Mouse (Mus musculus) 416B (cell line): ENCODE data around the gene Fnip2.

Experiments
- DNase-seq: peaks from one replicate; pipeline ENCODE4 v3.0.0; 2011; ENCODE audit warnings: low read depth

Fnip2 gene

GRCm38 (mm10) chr3:79528451-79528850 is 39.1 kb downstream of the Fnip2 start:
- no peak for DNase-seq

- DNase-seq = no peak
Measured at GRCm38 (mm10) chr3:79527921-79528320, 39.7 kb downstream of the Fnip2 start.

- DNase-seq = no peak
Measured at GRCm38 (mm10) chr3:79527521-79527920, 40.1 kb downstream of the Fnip2 start.

DNA sequence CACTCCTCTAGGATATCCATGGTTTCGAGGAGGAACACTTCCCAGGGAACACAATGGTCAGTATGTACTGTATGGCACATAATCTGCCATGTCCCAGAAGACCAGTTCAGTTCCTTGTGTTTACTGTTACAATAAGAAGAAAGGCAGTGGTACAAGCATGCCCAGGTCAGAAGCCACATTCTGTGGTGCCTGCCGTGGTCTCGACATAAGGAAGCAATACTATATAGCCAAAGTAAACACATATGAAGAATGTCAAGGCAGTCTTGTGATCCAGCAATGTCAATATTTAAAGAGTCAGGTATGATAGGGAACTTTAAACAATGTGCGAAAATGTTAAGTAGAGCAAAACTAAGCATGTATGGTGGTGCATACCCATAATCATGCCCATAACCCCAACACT is 44.2 kb downstream of the Fnip2 start:
- no peak for DNase-seq

DNA sequence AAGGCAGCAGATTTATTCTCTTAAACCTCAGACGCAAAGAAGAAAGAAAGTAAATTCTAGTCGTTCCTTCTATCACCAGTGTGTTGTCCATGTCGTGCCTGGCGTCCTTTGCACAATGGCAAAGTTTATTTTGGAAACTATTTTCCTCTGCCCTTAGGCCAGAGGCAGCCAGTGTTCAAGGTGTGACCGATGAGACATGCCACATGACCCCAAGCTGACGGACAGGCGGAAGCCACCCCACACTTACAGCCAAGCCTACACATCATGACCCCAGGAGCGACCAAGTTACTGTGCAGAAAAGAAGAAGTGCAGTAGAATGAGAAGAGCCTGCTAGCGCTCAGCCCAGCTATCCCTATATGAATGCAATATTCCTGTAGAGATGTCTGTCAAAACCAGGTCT is 47.7 kb downstream of the Fnip2 start:
- DNase-seq = peak; percentile 34

- DNase-seq = peak; percentile 85
Measured at GRCm38 (mm10) chr3:79518761-79519527, 48.7 kb downstream of the Fnip2 start.

DNA sequence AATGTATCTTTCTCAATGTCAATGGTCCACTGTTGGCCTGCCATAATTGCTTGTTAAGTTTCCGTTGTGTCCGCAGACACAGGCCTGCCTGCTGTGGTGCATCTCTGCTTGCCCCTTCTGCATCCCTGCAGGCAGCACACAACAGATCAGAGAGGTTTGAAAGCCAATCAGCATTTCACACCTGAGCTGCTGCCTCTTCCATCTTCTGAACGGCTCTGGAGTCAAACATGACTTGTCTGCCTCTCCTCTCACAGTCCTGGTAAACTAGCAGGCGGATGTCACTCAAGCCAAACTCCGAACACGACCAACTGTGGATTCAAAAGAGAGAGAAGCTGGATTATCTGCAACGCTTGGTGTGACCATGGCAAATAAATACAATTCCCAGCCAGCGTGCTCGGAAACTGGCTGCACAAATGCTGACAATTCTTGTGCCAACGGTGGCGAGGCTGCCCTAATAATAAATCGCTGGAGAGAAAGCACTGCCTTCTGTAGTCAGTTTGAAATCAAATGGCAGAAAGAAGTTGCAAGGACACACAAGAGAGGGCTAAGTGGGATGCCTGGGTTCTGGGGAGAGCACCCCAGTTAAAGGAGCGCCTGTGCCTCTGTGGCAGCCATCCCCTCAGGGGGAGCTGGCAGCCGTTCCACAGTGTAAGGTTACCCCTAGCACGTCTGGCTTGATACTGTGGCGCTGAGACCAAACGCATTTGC is 49.6 kb downstream of the Fnip2 start:
- DNase-seq = no peak

DNA sequence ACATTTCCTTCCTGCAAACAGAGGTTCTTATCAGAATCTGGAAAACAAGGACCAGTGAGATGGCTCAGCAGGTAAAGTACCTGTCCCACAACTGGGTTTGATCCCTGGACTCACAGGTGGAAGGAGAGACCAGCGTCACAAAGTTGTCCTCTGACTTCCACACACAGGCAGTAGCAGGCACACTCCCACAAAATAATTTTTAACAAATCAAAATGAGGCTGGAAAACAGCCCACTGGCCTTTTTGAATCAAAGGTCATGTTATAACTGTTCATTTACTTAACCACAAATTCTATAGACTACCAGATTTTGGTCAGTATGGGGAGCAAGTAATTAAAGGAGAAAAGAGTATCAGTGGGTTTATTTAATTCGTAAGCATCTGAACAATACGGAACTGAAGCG is 50.6 kb downstream of the Fnip2 start:
- no peak for DNase-seq

DNA sequence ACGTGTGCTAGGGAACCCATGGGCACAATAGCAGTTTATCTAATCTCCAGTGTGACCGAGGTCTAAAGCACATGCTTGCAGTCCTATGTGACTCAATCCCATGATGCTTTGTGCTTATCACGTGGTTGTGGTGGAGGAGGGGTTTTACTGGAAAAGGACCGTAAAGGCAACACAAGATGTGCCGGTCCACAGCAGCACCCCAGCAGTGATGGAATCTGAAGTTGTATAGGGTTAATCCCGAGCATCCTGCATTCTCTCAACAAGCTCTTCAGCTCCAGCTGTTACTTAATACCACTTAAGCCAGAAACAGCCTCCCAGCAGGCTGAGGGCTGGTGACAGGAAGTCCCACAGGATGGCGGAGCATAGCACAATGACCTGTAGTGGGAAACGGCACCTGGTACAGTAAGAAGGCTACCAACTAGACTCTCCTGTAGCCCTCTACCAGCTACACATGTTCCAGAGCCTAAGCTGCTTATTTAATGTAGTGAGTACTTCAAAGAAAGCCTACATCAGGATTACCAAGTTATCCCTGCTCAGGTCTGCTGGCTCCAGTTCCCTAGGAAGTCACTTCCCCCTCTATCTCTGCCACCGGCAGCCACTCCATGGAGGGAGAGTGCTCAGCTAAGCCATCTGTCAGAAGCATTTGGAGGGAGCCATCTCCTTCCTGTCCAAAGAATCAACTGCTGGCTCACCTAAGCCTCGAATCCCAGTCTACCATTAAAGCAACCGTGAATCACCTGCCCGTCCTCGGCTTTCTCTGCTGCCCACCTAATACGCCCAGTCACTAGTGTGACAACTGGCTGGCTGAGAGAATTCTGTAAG is 51.3 kb downstream of the Fnip2 start:
- DNase-seq = no peak

DNA sequence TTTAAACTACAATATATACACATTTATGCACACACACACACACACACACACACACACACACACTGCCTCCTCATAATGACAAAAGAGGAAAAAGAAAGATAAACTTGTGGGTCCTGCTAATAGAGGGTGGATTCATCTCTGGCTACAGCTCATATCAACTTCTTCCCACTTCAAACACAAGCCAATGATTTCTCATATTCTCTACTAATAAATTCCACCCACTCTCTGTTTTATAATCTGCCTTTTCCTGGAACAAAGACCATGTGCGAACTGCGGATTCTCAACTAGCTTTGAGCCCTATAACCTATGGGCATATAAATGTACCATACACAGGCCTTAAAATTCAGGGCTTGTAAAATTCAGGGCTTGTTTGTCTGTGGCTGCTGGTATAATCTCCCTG is 53.3 kb downstream of the Fnip2 start:
- DNase-seq = no peak

DNA sequence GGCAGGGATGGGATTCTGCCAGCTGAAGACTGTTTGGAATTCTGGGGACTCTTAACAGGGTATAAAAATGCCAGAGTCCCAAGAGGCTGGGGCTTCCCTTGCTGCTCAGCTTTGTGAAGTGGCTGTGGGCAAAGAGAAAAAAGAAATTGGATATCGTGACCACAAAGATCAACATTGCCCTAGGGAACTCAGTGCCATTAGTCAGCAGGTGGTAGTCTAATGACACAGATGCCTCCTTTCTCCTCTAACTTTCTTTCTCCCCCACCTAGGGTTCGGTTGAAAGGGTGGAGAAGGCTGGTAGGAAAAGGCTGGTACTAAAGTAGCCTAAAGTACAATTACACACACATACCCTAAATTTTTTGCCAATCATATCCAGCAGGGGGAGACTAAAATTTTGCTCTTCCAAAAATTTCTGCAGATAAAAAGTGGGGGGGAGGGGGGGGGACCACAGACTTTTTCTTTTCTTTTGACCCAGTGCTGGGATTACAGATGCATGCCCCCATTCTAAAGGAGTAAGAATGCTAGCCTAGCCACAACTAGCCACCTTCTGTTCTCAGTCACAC is 66.3 kb downstream of the Fnip2 start:
- DNase-seq = peak; percentile 62

GRCm38 (mm10) chr3:79500279-79500678 is 67.3 kb downstream of the Fnip2 start:
- no peak for DNase-seq

- DNase-seq = no peak
Measured at GRCm38 (mm10) chr3:79496668-79497067, 70.9 kb downstream of the Fnip2 start.

DNA sequence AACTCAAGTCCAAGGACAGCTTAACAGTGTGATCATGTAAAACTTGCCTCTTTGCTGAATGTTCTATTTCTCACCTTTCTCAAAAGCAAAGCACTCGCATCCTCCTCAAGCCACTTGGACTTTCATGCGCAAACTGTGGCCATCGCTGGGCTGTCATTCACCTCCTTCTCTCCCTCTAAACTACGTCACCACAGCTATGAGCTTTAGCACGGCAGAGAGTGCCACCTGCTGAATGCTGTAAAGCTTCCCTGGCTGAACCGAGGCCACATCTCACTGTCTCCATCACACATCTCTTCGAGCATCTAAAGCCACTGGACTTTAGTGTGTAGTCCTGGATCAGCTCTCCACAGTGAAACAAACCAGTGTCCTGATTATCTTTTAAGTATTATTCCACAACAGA is 72.4 kb downstream of the Fnip2 start:
- DNase-seq = no peak

- DNase-seq = no peak
Measured at GRCm38 (mm10) chr3:79494028-79494427, 73.6 kb downstream of the Fnip2 start.

DNA sequence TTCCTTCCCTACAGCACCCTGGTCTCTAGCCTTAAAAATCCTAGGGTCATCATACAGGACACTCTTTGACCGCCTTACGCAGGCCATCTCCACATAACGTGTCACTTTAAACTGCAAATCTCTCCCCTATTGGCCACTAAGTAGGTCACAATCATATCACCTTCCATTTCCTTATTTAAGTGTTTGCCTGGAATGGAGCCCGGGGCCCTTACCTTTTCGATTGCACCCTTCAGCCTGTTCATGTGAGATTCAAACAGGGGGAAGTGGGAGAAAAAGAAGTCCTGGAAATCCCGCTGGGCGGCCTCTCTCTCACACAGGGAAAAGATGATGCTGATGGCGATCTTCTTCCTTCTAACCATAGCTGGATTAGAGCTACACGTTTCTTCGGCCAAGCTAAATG is 74.5 kb downstream of the Fnip2 start:
- no peak for DNase-seq

- DNase-seq = peak; percentile 73
Measured at GRCm38 (mm10) chr3:79491614-79492013, 76.0 kb downstream of the Fnip2 start.

GRCm38 (mm10) chr3:79490102-79490501 is 77.5 kb downstream of the Fnip2 start:
- no peak for DNase-seq

DNA sequence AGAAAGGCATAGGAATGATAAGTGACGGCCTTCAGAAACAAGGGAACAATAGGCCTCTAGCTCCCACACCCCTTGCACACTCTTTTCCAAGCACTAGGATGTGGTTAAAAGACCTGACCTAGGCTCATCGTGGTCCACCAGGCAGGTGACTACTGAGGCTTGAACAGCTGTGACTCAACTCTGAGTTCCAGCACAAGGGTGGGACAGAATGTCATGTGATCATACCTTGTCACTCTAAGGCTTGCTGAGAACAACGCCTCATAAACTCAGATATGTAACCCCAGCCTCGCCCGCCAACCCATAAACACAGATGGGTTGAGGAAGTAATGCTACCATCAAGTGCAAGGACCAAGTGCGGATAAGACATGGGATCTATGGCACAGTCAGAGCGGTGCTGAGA is 79.6 kb downstream of the Fnip2 start:
- no peak for DNase-seq

GRCm38 (mm10) chr3:79484286-79485063 is 83.1 kb downstream of the Fnip2 start:
- DNase-seq = peak; percentile 46

DNA sequence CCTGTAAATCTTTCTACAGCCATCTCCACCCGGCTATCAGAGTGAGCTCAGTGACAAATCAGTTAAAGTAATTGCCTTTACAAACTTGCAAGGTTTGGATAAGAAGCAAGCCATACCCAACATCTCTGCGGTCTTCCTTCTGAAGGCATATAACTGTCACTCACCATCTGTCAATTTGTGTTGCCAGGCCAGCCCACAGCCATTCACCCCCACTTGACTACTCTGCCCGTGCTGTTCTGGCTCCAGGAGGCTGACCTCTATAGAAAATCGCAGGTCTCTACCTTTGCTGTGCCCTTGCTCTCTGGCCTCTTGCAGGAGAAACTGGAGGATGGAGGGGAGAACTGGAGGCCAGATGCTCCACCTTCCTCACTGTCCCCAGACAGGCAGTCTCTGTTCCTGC is 88.7 kb downstream of the Fnip2 start:
- no peak for DNase-seq

DNA sequence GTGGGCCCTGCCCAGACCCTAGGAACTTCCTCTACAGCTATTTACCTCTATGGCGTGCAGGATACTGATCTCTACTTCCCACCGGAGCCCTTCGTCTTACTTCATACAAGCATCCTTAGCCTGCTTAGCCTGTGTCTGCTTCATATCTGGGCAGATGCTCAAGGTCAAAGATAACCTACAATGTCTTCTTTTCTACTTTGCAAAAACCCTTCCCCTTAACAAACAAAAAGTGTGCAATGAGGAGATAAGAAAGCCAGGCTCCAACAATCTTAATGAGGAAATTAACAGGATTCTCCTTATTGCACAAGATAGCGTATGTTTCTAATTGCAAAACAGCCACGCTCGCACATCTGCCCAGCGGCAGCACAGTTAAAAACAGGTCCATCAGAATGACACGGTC is 89.2 kb downstream of the Fnip2 start:
- DNase-seq = peak; percentile 74
